Mouse (Mus musculus) embryonic stem cell, embryonic (primary cell): ENCODE data around the gene Secisbp2.

ENCODE experiments used
- CTCF ChIA-PET, 4 experiments: fragments of 300-600 bp in 2 of 4; fragments of 350-600 bp in 2 of 4; sonication (Branson Sonifier 250); formaldehyde crosslinking; loops; one replicate each; lab custom pipeline; 2022; ENCODE audit warnings: inconsistent platforms in 2 of 4; lab: Charles Lee
- POLR2A ChIA-PET, 4 experiments: fragments of 300-600 bp in 2 of 4; fragments of 350-600 bp in 2 of 4; sonication (Branson Sonifier 250); formaldehyde crosslinking; loops; one replicate each; lab custom pipeline; 2022; ENCODE audit warnings: antibody characterized with exemption in 4 of 4, inconsistent platforms in 1 of 4; lab: Charles Lee

The Secisbp2 gene

GRCm38 (mm10) chr13:51697455-51697854 is 46.0 kb downstream of the Secisbp2 start:
- ChIA-PET CTCF (interaction anchor here in 1 of 4 experiments (0.6 kb wide), 1 partner anchor 171 kb away, joined by 10 read pairs; no protein-coding TSS in a partner anchor), POLR2A (interaction anchor here in 2 of 4 experiments (0.6 to 1.2 kb wide), 2 partner anchors 46 to 315 kb away, joined by 3 to 4 read pairs; partner anchors contain the start of gene Secisbp2 (in 1 of the 2))

GRCm38 (mm10) chr13:51697897-51698296 is 46.4 kb downstream of the Secisbp2 start:
- ChIA-PET POLR2A (interaction anchor here in 2 of 4 experiments (0.6 to 1.2 kb wide), 2 partner anchors 47 to 316 kb away, joined by 3 to 4 read pairs; partner anchors contain the start of gene Secisbp2 (in 1 of the 2)), CTCF (interaction anchor here in 1 of 4 experiments (0.6 kb wide), 1 partner anchor 171 kb away, joined by 10 read pairs; no protein-coding TSS in a partner anchor)

GRCm38 (mm10) chr13:51698318-51698717 is 46.8 kb downstream of the Secisbp2 start:
- POLR2A ChIA-PET, result interaction anchor here in 2 of 4 experiments (0.6 to 1.2 kb wide), 2 partner anchors 47 to 316 kb away, joined by 3 to 4 read pairs; partner anchors contain the start of gene Secisbp2 (in 1 of the 2)
- CTCF ChIA-PET, result interaction anchor here in 1 of 4 experiments (0.6 kb wide), 1 partner anchor 170 kb away, joined by 10 read pairs; no protein-coding TSS in a partner anchor

- CTCF ChIA-PET, result no interaction called here
- POLR2A ChIA-PET, result no interaction called here
These were observed 52.4 kb downstream of the Secisbp2 start for GRCm38 (mm10) chr13:51703893-51704292.

GRCm38 (mm10) chr13:51705882-51706854 is 54.7 kb downstream of the Secisbp2 start:
- ChIA-PET POLR2A (interaction anchor here (0.6 to 2.1 kb wide), 15 partner anchors 11 to 973 kb away, joined by 3 to 6 read pairs (median 3); partner anchors contain the start of gene Secisbp2 (in 1 of the 4)), CTCF (interaction anchor here in 1 of 4 experiments (0.7 kb wide), 1 partner anchor 23 kb away, joined by 3 read pairs; no protein-coding TSS in a partner anchor)

GRCm38 (mm10) chr13:51710738-51711137 is 59.2 kb downstream of the Secisbp2 start:
- ChIA-PET CTCF (interaction anchor here in 1 of 4 experiments (0.6 to 0.7 kb wide), 3 partner anchors 18 to 121 kb away, joined by 3 to 6 read pairs (median 3); no protein-coding TSS in a partner anchor), POLR2A (interaction anchor here in 1 of 4 experiments (1.6 kb wide), 1 partner anchor 15 kb away, joined by 7 read pairs; no protein-coding TSS in a partner anchor)

GRCm38 (mm10) chr13:51712022-51712421 is 60.5 kb downstream of the Secisbp2 start:
- ChIA-PET POLR2A (interaction anchor here in 1 of 4 experiments (1.1 kb wide), 1 partner anchor 31 kb away, joined by 3 read pairs; no protein-coding TSS in a partner anchor), CTCF (no interaction called here)

GRCm38 (mm10) chr13:51716350-51717263 is 65.1 kb downstream of the Secisbp2 start:
- ChIA-PET CTCF (interaction anchor here in 1 of 4 experiments (0.7 kb wide), 1 partner anchor 1952 kb away, joined by 10 read pairs; no protein-coding TSS in a partner anchor), POLR2A (interaction anchor here in 2 of 4 experiments (0.5 to 1.0 kb wide), 2 partner anchors 48 to 99 kb away, joined by 3 read pairs; no protein-coding TSS in a partner anchor)

GRCm38 (mm10) chr13:51719256-51719655 is 67.8 kb downstream of the Secisbp2 start:
- ChIA-PET CTCF (interaction anchor here in 1 of 4 experiments (0.6 to 0.9 kb wide), 2 partner anchors 10 to 30 kb away, joined by 3 read pairs; no protein-coding TSS in a partner anchor), POLR2A (interaction anchor here in 2 of 4 experiments (0.6 to 1.8 kb wide), 6 partner anchors 9 to 68 kb away, joined by 3 to 6 read pairs (median 4); partner anchors contain the start of gene Secisbp2 (in 1 of the 2))

GRCm38 (mm10) chr13:51720556-51720955 is 69.1 kb downstream of the Secisbp2 start:
- POLR2A ChIA-PET, result interaction anchor here in 1 of 4 experiments (0.6 kb wide), 1 partner anchor 394 kb away, joined by 3 read pairs; no protein-coding TSS in a partner anchor
- CTCF ChIA-PET, result no interaction called here

GRCm38 (mm10) chr13:51723114-51723513 is 71.6 kb downstream of the Secisbp2 start:
- POLR2A ChIA-PET, result interaction anchor here in 1 of 4 experiments (0.7 kb wide), 1 partner anchor 13 kb away, joined by 3 read pairs; no protein-coding TSS in a partner anchor
- CTCF ChIA-PET, result no interaction called here

- ChIA-PET CTCF (interaction anchor here in 1 of 4 experiments (2.1 kb wide), 1 partner anchor 29 kb away, joined by 4 read pairs; no protein-coding TSS in a partner anchor), POLR2A (interaction anchor here in 1 of 4 experiments (0.6 to 1.3 kb wide), 3 partner anchors 12 to 57 kb away, joined by 3 to 4 read pairs (median 4); no protein-coding TSS in a partner anchor)
These were observed 73.1 kb downstream of the Secisbp2 start for GRCm38 (mm10) chr13:51724566-51724965.

- ChIA-PET POLR2A (interaction anchor here in 3 of 4 experiments (0.6 to 2.3 kb wide), 11 partner anchors 11 to 74 kb away, joined by 3 to 7 read pairs (median 3); partner anchors contain the start of gene Secisbp2 (in 1 of the 3)), CTCF (interaction anchor here in 1 of 4 experiments (2.1 kb wide), 1 partner anchor 28 kb away, joined by 4 read pairs; no protein-coding TSS in a partner anchor)
These were observed 73.9 kb downstream of the Secisbp2 start for GRCm38 (mm10) chr13:51725446-51725845.

- POLR2A ChIA-PET, result interaction anchor here in 3 of 4 experiments (0.6 to 2.3 kb wide), 18 partner anchors 10 to 1145 kb away, joined by 3 to 7 read pairs (median 3); partner anchors contain the start of gene Secisbp2 (in 1 of the 3)
These were observed 74.6 kb downstream of the Secisbp2 start for GRCm38 (mm10) chr13:51725926-51726574.

GRCm38 (mm10) chr13:51727364-51727763 is 75.9 kb downstream of the Secisbp2 start:
- POLR2A ChIA-PET, result interaction anchor here in 2 of 4 experiments (0.6 to 2.3 kb wide), 6 partner anchors 9 to 463 kb away, joined by 3 to 7 read pairs (median 4); no protein-coding TSS in a partner anchor

More at GRCm38 (mm10) chr13:51725926-51726574, 74.6 kb downstream of the Secisbp2 start:
- CTCF ChIA-PET, result interaction anchor here in 3 of 4 experiments (0.6 to 2.1 kb wide), 4 partner anchors 28 to 418 kb away, joined by 3 to 5 read pairs (median 4); no protein-coding TSS in a partner anchor

More at GRCm38 (mm10) chr13:51727364-51727763, 75.9 kb downstream of the Secisbp2 start:
- CTCF ChIA-PET, result interaction anchor here in 1 of 4 experiments (0.7 kb wide), 1 partner anchor 81 kb away, joined by 3 read pairs; no protein-coding TSS in a partner anchor
